Mouse (Mus musculus) lung, postnatal 36 days (tissue): ENCODE measurements around the gene Plxnb2.
A peak's percentile ranks its signal among the peaks of the same experiment; 100 is the strongest.

Source experiments
- DNase-seq: peaks from one replicate; pipeline ENCODE4 v3.0.0; 2022; ENCODE audit warnings: mixed read lengths

The Plxnb2 gene

GRCm38 (mm10) chr15:89125351-89125750 is 55.2 kb downstream of the Plxnb2 start:
- DNase-seq: no peak

- no peak for DNase-seq
Measured at GRCm38 (mm10) chr15:89124312-89124711, 56.3 kb downstream of the Plxnb2 start.

- DNase-seq: no peak
Measured at GRCm38 (mm10) chr15:89123595-89123994, 57.0 kb downstream of the Plxnb2 start.

- DNase-seq: peak; percentile 97
Measured at GRCm38 (mm10) chr15:89122649-89123366, 57.8 kb downstream of the Plxnb2 start, which contains the start of gene Tubgcp6. Gene Tubgcp6, minus strand, starts transcription at chr15:89123112.

- peak; percentile 47 for DNase-seq
Measured at GRCm38 (mm10) chr15:89118007-89118406, 62.6 kb downstream of the Plxnb2 start.

- DNase-seq: no peak
Measured at GRCm38 (mm10) chr15:89110147-89110546, 70.4 kb downstream of the Plxnb2 start.

GRCm38 (mm10) chr15:89106976-89107375 is 73.6 kb downstream of the Plxnb2 start:
- no peak for DNase-seq

GRCm38 (mm10) chr15:89106073-89106472 is 74.5 kb downstream of the Plxnb2 start:
- no peak for DNase-seq
